Mouse (Mus musculus): ENCODE measurements at regions not wholly inside any gene's neighbourhood (a gene's known extent, or its start where the extent isn't known, plus 50 kb on each side); places are given as distances from the start of the nearest gene placed in this dataset.

- H3K9ac ChIP-seq (ENCODE audit: low read depth, low read length) = no peak overlapping the region
Measured at GRCm38 (mm10) chr5:111538560-111539450, 121.6 kb downstream of the Mn1 start.

GRCm38 (mm10) chr5:111540486-111540885, 123.3 kb downstream of the Mn1 start:
- no peak overlapping the region for H3K27ac ChIP-seq (ENCODE audit: low read length)
- no peak overlapping the region for H3K9ac ChIP-seq (ENCODE audit: low read depth, low read length)
- H3K36me3 ChIP-seq (ENCODE audit: control insufficient read depth, insufficient read depth, low read length) = no peaks in the 10 kb centered on the region
- no peak overlapping the region for H3K4me3 ChIP-seq (ENCODE audit: low read depth, low read length)
- H3K27me3 ChIP-seq (ENCODE audit: control insufficient read depth, insufficient read depth, low read depth, low read length) = no peaks in the 10 kb centered on the region
- H3K4me2 ChIP-seq (ENCODE audit: low read length) = no peak overlapping the region
- peaks cover 9% of the 10 kb centered on the region; the same call in 1 of the 2 replicates for H3K4me1 ChIP-seq (ENCODE audit: control insufficient read depth, insufficient read depth, low read length)
- no peaks in the 10 kb centered on the region for H3K9me3 ChIP-seq (replicated peaks; ENCODE audit: control insufficient read depth, low read length, poor library complexity, severe bottlenecking)
- 24% methylated on average over 3 of the region's 3 CpGs for WGBS
- no peak for ATAC-seq

More at GRCm38 (mm10) chr5:111538560-111539450, 121.6 kb downstream of the Mn1 start:
- no peak overlapping the region for H3K4me3 ChIP-seq (ENCODE audit: low read depth, low read length)
- no peak overlapping the region for H3K4me2 ChIP-seq (ENCODE audit: low read length)
- H3K4me1 ChIP-seq (ENCODE audit: control insufficient read depth, insufficient read depth, low read length) = peaks cover 9% of the 10 kb centered on the region; the same call in 1 of the 2 replicates
- no peak overlapping the region for H3K27ac ChIP-seq (ENCODE audit: low read length)
- peak; percentile 30; the same call in 1 of the 2 replicates for ATAC-seq
- H3K36me3 ChIP-seq (ENCODE audit: control insufficient read depth, insufficient read depth, low read length) = no peaks in the 10 kb centered on the region
- no peaks in the 10 kb centered on the region for H3K27me3 ChIP-seq (ENCODE audit: control insufficient read depth, insufficient read depth, low read depth, low read length)
- H3K9me3 ChIP-seq (replicated peaks; ENCODE audit: control insufficient read depth, low read length, poor library complexity, severe bottlenecking) = no peaks in the 10 kb centered on the region
- 44% methylated on average over 13 of the region's 13 CpGs for WGBS

GRCm38 (mm10) chr5:111542077-111542476, 124.9 kb downstream of the Mn1 start:
- H3K4me1 ChIP-seq (ENCODE audit: control insufficient read depth, insufficient read depth, low read length) = peaks cover 2% of the 10 kb centered on the region; the same call in 1 of the 2 replicates
- H3K9ac ChIP-seq (ENCODE audit: low read depth, low read length) = no peak overlapping the region
- H3K4me2 ChIP-seq (ENCODE audit: low read length) = no peak overlapping the region
- H3K36me3 ChIP-seq (ENCODE audit: control insufficient read depth, insufficient read depth, low read length) = no peaks in the 10 kb centered on the region
- 88% methylated on average over 3 of the region's 3 CpGs for WGBS
- H3K9me3 ChIP-seq (replicated peaks; ENCODE audit: control insufficient read depth, low read length, poor library complexity, severe bottlenecking) = no peaks in the 10 kb centered on the region
- H3K27me3 ChIP-seq (ENCODE audit: control insufficient read depth, insufficient read depth, low read depth, low read length) = no peaks in the 10 kb centered on the region
- no peak overlapping the region for H3K27ac ChIP-seq (ENCODE audit: low read length)
- no peak for ATAC-seq
- H3K4me3 ChIP-seq (ENCODE audit: low read depth, low read length) = no peak overlapping the region

GRCm38 (mm10) chr5:111543721-111544495, 126.7 kb downstream of the Mn1 start:
- 92% methylated on average over 9 of the region's 9 CpGs for WGBS

GRCm38 (mm10) chr5:111553471-111554382, 136.6 kb downstream of the Mn1 start:
- Histone ChIP-seq H3K27me3 (ENCODE audit: control insufficient read depth, insufficient read depth, low read depth, low read length) (no peaks in the 10 kb centered on the region), H3K9ac (ENCODE audit: low read depth, low read length) (no peak overlapping the region), H3K4me2 (ENCODE audit: low read length) (no peak overlapping the region), H3K36me3 (ENCODE audit: control insufficient read depth, insufficient read depth, low read length) (no peaks in the 10 kb centered on the region), H3K4me3 (ENCODE audit: low read depth, low read length) (no peak overlapping the region), H3K9me3 (replicated peaks; ENCODE audit: control insufficient read depth, low read length, poor library complexity, severe bottlenecking) (no peaks in the 10 kb centered on the region), H3K27ac (ENCODE audit: low read length) (no peak overlapping the region), H3K4me1 (ENCODE audit: control insufficient read depth, insufficient read depth, low read length) (peaks cover 16% of the 10 kb centered on the region)
- 71% methylated on average over 16 of the region's 16 CpGs for WGBS
- ATAC-seq = no peak

More at GRCm38 (mm10) chr5:111543721-111544495, 126.7 kb downstream of the Mn1 start:
- Histone ChIP-seq H3K4me3 (ENCODE audit: low read depth, low read length) (no peak overlapping the region), H3K36me3 (ENCODE audit: control insufficient read depth, insufficient read depth, low read length) (no peaks in the 10 kb centered on the region), H3K27me3 (ENCODE audit: control insufficient read depth, insufficient read depth, low read depth, low read length) (no peaks in the 10 kb centered on the region), H3K4me2 (ENCODE audit: low read length) (no peak overlapping the region), H3K9ac (ENCODE audit: low read depth, low read length) (no peak overlapping the region), H3K9me3 (replicated peaks; ENCODE audit: control insufficient read depth, low read length, poor library complexity, severe bottlenecking) (no peaks in the 10 kb centered on the region), H3K4me1 (ENCODE audit: control insufficient read depth, insufficient read depth, low read length) (peaks cover 2% of the 10 kb centered on the region; the same call in 1 of the 2 replicates), H3K27ac (ENCODE audit: low read length) (no peak overlapping the region)
- ATAC-seq = no peak

- H3K36me3 ChIP-seq (ENCODE audit: control insufficient read depth, insufficient read depth, low read length) = no peaks in the 10 kb centered on the region
- ATAC-seq = peak; percentile 89
- H3K4me3 ChIP-seq (ENCODE audit: low read depth, low read length) = no peak overlapping the region
- H3K4me2 ChIP-seq (ENCODE audit: low read length) = no peak overlapping the region
- peaks cover 16% of the 10 kb centered on the region for H3K4me1 ChIP-seq (ENCODE audit: control insufficient read depth, insufficient read depth, low read length)
- peak overlapping the region; percentile 51 for H3K9ac ChIP-seq (ENCODE audit: low read depth, low read length)
- peak overlapping the region; percentile 72 for H3K27ac ChIP-seq (ENCODE audit: low read length)
- 7% methylated on average over 24 of the region's 24 CpGs for WGBS
- no peaks in the 10 kb centered on the region for H3K9me3 ChIP-seq (replicated peaks; ENCODE audit: control insufficient read depth, low read length, poor library complexity, severe bottlenecking)
- H3K27me3 ChIP-seq (ENCODE audit: control insufficient read depth, insufficient read depth, low read depth, low read length) = no peaks in the 10 kb centered on the region
Measured at GRCm38 (mm10) chr5:111554551-111555311, 137.6 kb downstream of the Mn1 start.

GRCm38 (mm10) chr5:111555312-111555957, 138.3 kb downstream of the Mn1 start:
- H3K9ac ChIP-seq (ENCODE audit: low read depth, low read length) = peak overlapping the region; percentile 51
- H3K4me1 ChIP-seq (ENCODE audit: control insufficient read depth, insufficient read depth, low read length) = peaks cover 16% of the 10 kb centered on the region
- H3K27me3 ChIP-seq (ENCODE audit: control insufficient read depth, insufficient read depth, low read depth, low read length) = no peaks in the 10 kb centered on the region
- ATAC-seq = peak; percentile 27; the same call in 1 of the 2 replicates
- H3K9me3 ChIP-seq (replicated peaks; ENCODE audit: control insufficient read depth, low read length, poor library complexity, severe bottlenecking) = no peaks in the 10 kb centered on the region
- H3K27ac ChIP-seq (ENCODE audit: low read length) = peak overlapping the region; percentile 72; the same call in 1 of the 2 replicates
- H3K36me3 ChIP-seq (ENCODE audit: control insufficient read depth, insufficient read depth, low read length) = no peaks in the 10 kb centered on the region
- H3K4me2 ChIP-seq (ENCODE audit: low read length) = no peak overlapping the region
- no peak overlapping the region for H3K4me3 ChIP-seq (ENCODE audit: low read depth, low read length)
- 2% methylated on average over 5 of the region's 5 CpGs for WGBS
